Mouse (Mus musculus) spleen, adult 18-20 months (tissue): Measurements from ENCODE around the gene Sgsm2.
"Not testable (repeated sequence)": the region's sequence is repeated elsewhere in the genome, so short reads cannot be mapped to it uniquely, and the experiment has no call there.

Experiments used
- DNase-seq, 2 experiments: peaks; one replicate each; pipeline ENCODE4 v3.0.0; 2022; ENCODE audit warnings: mixed read lengths in 2 of 2

The Sgsm2 gene

DNA sequence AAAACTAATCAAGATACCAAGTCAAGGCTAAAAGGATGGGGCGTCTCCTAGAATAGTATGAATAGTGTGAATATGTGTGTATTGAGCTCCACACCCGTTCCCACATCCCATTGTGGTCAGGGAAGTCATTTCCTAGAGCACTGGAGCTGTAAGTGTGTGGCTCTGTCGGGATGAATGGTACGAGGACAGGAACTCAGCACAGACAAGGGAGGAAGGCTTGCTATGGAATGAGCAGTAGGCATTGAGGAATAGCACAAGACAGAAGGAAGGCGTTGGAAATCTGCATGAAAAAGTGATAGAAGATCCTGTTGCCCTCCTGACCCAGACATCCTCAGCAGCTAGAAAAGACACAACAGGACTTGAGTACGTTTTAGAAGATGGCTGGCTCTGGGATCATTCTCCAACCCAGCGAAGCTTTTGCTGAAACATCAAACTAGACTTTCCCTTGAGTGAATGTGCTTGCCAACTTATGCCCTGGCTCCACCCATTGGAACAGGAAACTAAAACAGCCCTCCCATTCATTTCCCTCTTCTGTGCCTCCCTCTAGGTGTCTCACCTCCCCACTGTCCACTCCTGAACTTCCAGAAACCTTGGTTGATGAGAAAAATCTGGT is 69.0 kb downstream of the Sgsm2 start:
- DNase-seq = no peak

DNA sequence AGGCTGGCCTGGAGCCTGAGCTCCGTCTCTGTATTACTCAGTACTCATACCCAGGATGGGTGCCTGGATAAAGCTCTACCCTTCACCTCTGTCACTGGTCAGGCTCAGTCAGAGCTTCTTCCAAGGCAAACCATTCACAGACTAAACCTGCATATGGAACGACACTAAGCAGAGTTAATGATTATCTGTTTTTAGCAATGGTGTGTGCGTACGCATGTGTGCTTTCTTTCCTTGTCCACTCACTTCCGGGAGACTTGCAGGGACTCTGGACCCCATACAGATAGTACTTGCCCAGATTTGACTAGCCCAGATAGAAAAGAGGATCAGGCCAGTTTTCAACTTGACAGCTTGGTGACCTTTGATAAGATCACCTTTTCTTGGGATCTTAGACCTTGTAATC is 70.2 kb downstream of the Sgsm2 start:
- DNase-seq = no peak

GRCm38 (mm10) chr11:74826151-74826550 is 70.7 kb downstream of the Sgsm2 start:
- no peak for DNase-seq

DNA sequence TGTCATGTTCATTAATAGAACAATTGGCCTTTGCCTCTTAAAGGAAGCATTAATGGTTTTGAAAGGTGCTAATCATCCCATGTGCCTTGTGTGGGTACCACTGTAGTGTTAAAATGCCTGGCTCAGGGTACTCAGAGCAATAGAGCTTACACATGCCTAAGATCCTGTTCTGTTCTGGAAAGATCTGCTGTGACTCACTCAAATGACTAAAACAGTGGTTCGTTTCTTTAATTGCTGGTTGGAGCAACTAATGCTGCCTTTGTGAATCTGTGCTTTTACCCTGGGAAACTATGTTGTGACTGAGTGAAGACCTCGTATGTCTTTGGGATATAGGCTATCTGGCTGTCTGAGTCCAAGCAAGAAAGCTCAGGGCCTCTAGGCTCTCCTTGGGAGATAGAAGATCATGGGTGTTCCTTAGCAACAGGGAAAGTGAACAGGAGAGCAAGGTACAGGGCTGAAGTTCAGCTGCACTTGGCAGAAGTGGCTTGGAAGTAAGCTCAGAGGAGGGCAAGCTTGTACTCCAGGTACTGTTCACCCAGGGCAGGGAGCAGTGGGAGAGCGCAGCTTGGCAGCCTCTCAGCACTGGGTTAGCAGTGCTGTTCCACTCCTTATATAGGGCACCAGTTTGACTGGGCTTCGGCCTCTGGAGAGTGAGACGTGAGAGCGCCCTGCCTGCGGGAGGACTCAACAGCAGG is 74.0 kb downstream of the Sgsm2 start:
- no peak for DNase-seq

DNA sequence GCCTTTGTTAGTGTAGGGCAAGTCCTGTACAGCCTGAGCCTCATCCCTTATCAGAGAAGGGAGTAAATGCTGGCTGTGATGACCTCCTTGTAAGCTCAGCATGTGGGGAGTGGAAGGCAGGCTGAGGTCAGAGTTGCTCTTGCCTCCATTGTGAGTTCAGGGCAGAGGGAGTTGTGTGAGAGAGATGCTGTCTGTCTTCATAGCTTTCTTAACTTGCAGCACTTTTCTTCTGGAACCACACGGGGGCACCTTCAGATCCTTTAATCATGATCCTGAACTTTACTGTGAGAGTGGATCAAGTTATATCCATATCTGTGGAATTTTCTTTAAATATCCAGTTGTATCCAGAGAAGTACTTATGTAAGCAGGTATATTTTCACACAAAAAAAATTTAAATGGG is 75.4 kb downstream of the Sgsm2 start:
- DNase-seq = no peak

GRCm38 (mm10) chr11:74820921-74821320 is 75.9 kb downstream of the Sgsm2 start:
- DNase-seq = no peak

- no peak for DNase-seq
These were observed 81.1 kb downstream of the Sgsm2 start for GRCm38 (mm10) chr11:74815795-74816194.

DNA sequence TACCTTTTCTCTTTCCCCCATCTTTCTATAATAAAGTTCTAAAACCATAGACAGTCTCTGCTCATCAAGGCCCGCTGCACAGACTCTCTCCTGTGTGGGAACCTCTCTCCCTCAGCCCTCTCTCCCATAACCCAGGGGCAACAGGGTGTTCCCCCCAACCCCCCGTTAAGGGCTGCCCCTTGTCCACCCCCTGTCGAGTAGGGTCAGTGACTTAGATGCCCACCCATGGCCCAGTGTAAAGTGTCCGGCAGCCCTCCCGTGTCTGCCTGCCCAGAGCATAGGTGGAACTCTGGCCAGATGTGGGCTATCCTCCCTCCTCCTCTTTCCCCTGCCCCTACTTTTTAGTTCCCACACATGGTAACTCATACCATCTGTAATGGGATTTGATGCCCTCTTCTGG is 85.3 kb downstream of the Sgsm2 start:
- DNase-seq = no peak

- not testable (repeated sequence) for DNase-seq
These were observed 85.8 kb downstream of the Sgsm2 start for GRCm38 (mm10) chr11:74811027-74811426.

DNA sequence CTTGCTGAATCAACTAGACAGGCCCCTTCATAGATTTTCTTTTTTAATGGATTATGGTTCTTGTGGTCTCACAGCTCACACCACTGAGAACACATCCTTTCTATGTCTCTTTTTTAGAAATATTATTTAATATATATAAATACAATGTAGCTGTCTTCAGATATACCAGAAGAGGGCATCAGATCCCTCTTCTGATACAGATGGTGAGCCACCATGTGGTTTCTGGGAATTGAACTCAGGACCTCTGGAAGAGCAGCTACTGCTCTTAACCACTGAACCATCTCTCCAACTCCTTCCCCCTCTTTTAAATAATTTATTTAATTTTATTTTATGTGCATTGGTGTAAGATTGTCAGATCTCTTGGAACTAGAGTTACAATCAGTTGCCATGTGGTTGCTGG is 86.7 kb downstream of the Sgsm2 start:
- DNase-seq = no peak

DNA sequence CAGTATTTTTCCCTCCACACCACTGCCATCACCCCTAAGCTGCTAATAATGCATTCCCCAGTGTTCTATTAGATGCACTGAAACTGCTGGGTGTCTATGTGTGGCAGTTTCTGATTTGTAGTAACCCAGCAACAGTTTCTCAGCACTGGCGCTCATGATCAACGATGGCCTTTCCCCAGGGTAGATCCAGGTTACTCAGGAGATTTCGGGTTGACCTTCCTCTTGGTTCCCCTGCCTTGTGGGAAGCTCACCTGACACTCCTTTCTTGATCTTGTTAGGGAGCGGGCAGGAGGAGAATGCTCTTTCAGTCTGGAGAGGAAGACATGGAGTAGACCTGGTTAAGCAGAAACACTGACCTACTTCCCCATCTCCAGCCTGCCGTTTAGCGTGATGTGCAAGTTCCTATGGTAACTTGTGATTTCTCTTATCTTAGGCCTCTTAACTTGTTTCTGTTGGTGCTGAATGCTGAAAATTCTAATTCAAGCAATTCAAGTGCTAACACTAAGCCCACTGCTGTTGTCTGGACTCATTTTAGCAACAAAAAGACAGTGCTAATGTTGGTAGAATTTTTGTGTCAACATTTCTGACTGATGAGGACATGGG is 88.5 kb downstream of the Sgsm2 start:
- no peak for DNase-seq

- no peak for DNase-seq
These were observed 89.5 kb downstream of the Sgsm2 start for GRCm38 (mm10) chr11:74807246-74807882.

GRCm38 (mm10) chr11:74804081-74804627 is 92.7 kb downstream of the Sgsm2 start:
- DNase-seq = no peak

DNA sequence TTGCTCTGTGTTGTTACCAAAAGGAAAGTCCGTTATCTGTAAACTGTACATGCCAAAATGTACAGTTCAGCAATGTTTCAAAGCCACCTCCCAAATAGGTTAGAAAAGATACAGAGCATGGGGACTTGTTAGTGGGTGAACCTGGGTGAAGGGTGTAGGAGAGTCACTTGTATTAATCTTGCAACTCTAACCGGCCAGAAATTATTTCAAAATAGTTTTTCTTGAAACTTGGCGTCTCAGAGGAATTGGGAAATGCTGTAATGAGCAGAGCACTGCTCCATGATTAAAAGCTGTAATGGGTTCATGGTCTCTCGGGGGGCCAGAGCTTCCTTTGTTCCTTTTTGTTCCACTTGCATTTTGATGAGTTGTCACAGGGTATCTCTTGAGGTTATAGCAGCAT is 96.2 kb downstream of the Sgsm2 start:
- DNase-seq = no peak
